Mouse (Mus musculus) left cerebral cortex, postnatal 4 days (tissue): ENCODE results near the gene Ppm1l. TPM values are rescaled to one million over a fixed set of nuclear protein-coding genes. Genes with fewer than 3 reads are reported as not detected.
A peak's percentile ranks its signal among the peaks of the same experiment; 100 is the strongest.
"Not testable (repeated sequence)": the region's sequence is repeated elsewhere in the genome, so short reads cannot be mapped to it uniquely, and the experiment has no call there.

Experiments
- DNase-seq: peaks from one replicate; pipeline ENCODE4 v3.0.0-alpha.2; 2022
- intact Hi-C: fragments of 180-260 bp; cut with DNase I; formaldehyde crosslinking; loops from one replicate; pipeline ENCODE4 v1.15.1; 2025
- total RNA-seq, 2 experiments: library from RNA; stranded (reverse); gene quantifications; 2 replicates each; pipeline ENCODE4 v1.2.3; 2021

The Ppm1l gene
- total RNA-seq, 2 experiments from 2014 or later = 45.9 to 49.2 TPM

DNA sequence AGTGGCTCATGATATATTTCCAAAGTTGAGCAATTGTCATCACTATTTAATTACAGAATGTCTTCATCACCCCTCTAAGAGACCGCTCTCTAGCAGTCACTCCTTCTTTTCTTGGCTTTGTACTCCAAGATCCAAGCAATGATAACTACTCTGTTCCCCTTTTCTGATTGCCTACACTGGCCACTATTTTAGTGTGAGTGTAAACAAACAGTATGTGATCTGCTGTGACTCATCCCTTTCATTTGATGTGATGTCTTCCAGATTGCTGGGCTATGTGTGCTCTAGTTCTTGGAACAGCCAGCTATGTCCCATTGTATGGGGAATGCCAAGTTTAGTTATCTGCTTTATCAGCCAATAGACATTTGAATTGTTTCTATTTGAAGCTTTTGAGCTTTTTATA lies 210.7 kb downstream of the Ppm1l start:
- intact Hi-C loops = no loop called here
- no peak for DNase-seq

DNA sequence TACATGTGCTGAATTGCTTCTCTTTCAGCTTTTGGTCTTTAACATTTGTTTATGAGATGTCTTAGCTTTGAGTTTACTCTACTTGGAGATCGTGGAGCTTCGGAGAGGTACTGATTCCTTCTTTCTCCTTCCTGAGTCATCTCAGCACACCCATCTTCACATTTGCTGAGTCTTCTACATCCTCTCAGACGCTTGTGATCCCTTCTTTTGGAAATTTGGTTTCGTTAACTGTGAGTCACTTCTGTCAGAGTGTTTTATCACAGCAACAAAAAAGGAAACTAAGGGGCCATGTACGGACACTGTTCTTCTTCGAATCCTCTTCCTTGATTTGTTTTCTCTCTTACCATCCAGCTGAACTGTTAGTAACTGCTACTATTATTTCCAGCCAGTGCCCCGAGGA lies 212.9 kb downstream of the Ppm1l start:
- DNase-seq = no peak

DNA sequence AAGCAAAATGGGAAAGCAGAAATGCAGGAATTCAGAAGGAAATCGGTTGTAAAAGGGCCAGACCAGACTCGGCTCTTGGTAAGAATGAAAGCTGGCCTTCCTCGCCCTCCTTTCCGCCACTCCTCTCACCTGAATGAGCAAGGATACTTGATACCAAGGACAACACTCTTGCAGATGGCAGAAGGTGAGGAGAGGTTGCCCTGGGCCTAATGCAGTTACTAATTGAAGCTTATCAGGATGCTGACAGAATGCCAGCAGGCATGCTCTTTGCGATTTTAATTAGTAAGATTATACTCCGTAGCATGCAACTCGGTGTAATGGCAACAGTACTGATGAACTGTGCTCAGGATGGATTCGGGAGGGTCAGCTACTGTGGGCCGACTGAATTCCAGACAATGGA lies 214.8 kb downstream of the Ppm1l start:
- intact Hi-C loops = no loop called here

More for the DNA sequence above, 212.9 kb downstream of the Ppm1l start:
- intact Hi-C loops = no loop called here

DNA sequence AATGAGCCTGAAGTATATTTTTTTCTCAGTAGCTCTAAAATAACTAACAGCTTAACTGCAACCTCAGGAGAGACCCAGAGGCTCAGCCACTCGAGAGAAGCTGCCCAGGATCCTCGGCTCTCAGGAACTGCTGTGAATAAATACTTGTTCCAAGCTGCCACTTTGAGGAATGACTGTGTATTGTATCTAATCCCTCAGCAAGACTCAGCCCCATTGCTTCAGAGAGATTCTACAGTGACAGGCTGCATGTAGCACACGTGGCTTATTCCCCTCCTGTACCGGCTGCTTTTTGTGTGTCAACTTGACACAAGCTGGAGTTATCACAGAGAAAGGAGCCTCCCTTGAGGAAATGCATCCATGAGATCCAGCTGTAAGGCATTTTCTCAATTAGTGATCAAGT lies 216.0 kb downstream of the Ppm1l start:
- DNase-seq = no peak
- intact Hi-C loops = no loop called here

More for the DNA sequence above, 214.8 kb downstream of the Ppm1l start:
- no peak for DNase-seq

DNA sequence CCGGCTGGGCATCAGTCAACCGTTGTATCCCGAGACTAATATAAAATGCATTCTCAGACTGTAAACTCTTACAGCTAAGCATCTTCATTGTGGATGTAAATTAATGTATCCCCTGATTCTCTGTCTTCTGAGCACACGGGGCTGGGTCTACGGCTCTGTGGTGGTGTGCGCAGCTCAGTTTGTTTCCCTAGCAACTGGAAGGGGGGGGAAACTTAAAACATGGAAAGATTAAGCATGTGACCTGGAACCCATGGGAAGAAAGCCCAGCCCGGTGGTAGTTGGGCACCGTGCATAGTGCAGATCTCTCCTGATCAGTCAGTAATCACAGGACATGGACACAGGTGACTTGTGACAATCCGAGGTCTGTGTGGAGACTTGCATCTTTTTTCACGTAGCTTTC lies 218.8 kb downstream of the Ppm1l start:
- intact Hi-C loops = no loop called here
- DNase-seq = no peak

DNA sequence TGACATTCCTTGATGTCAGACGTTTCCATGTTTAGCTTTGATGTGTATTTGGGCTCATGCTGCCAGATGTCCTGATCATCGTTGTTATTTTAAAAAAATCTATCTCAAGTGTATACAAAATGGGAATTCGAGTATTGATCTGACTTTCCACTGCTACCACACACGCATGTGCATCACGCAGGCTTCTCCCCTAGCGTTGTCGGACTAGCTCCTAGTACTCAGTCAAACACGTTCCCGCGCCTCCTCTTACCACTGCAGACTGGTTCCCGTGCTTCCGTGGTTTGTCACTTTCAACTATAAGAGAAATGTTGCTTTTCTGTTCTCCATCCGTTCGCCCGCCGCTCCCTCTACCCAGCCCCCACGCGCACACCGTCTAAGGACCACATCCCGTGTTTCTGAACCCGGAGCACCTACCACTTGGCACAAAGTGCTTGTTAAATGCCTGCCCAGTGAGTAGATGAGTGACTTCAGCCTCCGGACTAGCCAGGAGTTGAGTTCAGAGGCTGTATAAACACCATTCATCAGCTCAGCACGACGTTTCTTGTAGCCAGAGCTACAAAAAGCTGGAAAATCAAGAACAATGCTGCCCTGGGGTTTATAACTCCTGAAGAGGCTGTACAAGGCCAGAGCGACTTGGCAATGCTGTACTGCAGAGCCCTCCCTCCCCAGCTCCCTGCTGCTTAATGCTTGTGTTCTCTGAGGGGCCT lies 219.4 kb downstream of the Ppm1l start:
- peak; percentile 60 for DNase-seq
- intact Hi-C loops = no loop called here

DNA sequence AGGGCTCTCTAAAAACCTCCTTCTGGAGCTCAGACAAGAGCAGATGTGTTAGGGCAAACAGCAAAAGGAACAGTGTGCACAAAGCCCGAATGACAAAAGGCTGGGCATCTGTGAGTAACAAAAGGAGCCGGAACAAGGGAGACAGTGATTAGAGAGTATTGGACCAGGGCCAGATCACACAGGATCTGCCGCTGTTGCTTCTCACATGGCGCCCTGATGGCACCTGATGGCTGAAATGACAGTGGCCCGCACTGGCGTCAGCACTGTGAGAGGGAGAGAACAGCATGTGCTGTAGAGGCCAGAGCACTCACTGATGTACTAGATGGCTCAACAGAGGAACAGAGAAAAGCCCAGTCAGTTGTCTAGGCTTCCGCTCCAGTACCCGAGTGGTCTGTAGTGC lies 226.3 kb downstream of the Ppm1l start:
- peak; percentile 41 for DNase-seq
- intact Hi-C loops = no loop called here

DNA sequence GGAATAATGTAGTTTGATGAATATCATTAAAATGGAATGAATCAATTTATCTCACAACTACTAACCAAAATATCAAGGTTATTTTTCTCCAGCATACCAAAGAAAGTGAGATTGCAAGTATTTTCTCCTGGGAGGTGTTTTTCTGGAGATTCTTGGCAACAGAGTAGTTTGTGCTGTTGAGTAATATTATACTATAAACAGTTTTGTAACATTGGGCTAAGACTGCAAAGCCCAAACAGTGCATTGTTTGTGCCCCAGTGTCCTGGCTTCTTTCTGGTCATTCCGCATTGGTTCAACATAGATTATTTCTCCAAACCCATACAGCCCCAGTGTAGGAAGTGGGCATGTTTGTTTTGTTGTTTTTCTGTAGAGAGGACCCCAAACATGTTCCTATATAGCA lies 227.1 kb downstream of the Ppm1l start:
- intact Hi-C loops = no loop called here

DNA sequence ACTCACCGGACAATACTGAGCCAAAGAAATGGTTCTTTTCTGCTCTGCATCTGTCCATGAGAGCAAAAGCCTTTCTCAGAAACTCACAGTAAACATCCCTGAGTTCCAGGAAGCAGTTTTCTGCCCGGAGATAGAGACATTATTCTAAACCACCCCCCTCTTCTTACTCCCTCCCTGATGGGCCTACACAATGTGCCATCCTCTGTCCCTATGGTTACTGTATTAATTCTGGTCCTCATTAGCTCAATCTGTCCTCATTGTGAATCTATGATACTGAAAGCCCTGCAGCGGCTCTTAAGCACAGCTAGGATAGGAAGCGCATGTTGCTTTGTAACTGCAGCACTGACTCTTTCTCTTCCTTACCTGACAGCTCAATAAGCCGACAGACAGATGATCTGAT lies 228.4 kb downstream of the Ppm1l start:
- DNase-seq = no peak
- intact Hi-C loops = no loop called here

More for the DNA sequence above, 227.1 kb downstream of the Ppm1l start:
- DNase-seq = no peak

DNA sequence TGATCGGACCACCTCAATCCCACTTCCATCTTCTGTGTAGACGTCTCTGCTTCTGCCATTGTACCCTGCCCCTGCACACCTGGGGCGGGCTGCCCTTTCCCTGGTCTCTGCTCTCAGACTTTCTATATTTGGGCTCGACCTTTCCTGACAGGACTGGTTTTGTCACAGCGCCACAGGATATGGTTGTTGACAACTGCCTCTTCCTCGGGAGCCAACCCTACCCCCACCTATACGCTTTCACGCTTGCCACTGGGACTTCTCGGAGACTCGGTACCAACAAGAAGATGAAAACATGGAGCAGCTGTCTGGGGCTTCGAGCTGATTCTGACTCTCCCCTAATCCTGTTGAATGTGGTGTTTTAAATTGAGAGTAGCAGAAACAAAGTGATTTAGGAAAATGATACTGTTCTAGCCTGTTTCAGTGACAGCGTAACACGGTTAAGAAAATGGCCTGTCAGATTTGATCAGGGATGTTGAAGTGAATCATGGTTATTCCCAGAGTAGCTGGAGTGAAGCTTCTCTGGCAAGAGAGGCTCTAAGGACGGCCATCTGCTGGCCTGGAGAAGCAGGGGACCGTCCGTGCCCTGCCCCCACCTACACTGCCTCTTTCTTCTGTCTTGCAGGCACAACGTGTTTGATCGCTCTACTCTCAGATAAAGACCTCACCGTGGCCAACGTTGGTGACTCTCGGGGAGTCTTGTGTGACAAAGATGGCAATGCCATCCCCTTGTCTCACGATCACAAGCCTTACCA lies 232.2 kb downstream of the Ppm1l start:
- intact Hi-C loops = no loop called here

DNA sequence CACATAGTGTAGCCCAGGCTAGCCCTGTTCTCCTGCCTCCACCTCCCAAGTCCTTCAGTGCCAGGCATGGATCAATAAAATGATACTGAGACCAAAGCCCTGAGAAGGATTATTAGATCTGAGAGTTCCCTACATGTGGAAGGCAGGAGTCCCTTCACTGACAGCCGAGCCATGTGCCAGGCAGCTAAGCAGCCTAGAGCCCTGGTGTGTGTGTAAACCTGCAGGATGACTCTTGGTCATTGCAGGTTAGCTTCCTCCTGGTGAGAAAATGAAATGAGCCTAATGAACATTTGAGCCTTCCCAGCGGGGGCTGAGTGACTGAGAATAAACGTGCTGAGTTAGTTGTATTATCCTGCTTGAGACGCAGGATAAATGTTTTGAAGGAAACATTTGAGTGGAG lies 232.9 kb downstream of the Ppm1l start:
- DNase-seq = no peak
- intact Hi-C loops = no loop called here

More for the DNA sequence above, 232.2 kb downstream of the Ppm1l start:
- peak; percentile 73 for DNase-seq

DNA sequence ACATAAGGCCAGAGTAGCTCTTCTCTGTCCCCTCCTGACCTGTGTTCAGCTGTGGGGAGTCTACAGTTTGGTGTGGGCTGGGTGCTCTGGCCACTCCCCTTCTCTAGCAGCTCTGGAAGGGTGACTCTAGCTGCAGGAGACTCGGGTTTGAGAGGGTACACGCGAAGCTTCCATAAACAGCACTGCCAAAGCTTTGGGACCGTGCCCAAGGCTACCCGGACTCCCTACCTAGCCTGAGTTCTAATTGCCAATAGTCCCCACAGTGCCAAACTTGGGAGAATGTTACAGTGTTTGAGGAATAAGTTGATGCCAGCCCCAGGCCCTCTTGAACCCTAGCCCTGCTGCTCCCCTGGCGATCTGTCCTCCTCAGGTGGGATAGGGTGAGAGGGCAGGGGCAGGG lies 238.8 kb downstream of the Ppm1l start:
- peak; percentile 43 for DNase-seq
- intact Hi-C loops = no loop called here

DNA sequence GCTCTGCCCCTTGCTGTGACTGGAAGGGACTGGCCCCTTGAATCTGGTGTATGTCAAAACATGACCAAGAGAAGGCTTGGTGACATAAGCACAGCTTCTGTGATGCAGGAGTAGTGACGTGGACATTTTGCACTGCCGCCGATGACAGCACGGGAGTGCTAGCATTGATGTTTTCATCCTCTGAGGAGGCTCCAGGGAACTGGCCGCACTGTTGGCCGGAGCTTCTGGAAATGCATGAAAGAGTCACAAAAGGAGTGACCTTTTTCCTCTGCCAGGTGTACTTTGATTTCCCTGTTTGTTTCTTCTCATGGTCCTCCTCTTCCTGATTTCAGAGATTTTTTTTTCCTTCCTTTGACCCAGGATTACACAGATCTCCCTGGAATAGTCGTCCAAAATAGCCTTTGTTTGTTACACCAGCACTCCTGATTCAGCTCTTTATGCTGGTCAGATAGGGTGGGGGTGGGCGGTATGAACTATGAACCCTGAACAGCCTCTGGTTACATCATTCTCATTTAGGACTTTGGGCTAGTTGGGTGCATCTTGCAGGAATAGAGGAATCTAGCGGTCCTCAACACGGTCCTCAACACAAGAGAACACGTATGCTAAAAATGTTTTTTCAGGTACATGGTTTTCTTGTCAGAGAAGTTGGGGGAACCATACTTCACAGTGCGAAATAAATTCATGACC lies 239.6 kb downstream of the Ppm1l start:
- intact Hi-C loops = no loop called here
- DNase-seq = no peak

DNA sequence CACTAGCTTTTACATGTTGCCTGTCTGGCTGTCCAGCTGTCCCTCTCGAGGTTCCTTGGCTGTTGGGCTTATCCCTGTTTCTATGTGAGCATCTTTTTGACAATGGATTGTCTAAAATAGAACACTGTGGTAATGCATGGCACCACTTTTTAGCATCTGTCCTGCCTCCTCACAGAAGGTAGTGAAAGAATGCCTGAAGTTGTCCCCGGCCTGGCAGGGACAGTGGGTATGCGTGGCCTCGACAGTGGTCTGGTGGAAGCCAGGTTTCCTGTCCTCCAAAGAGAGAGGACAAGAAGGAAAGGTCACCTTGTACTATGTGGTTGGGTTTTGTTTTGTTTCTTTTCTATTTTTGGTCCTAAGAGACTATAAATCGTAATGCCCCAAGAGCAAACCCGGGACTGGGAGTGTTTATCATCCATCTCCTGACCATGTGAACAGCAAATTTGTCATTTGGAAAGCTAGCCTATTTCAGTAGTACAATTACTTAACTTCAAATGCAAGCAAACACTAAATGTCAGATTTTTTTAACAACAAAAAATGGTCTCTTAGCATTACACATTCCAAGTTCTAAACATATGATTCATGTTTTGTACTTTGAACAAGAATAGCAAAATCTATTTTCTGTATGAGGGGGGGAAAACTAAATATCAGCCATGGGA lies 242.8 kb downstream of the Ppm1l start:
- DNase-seq = no peak
- intact Hi-C loops = no loop called here

DNA sequence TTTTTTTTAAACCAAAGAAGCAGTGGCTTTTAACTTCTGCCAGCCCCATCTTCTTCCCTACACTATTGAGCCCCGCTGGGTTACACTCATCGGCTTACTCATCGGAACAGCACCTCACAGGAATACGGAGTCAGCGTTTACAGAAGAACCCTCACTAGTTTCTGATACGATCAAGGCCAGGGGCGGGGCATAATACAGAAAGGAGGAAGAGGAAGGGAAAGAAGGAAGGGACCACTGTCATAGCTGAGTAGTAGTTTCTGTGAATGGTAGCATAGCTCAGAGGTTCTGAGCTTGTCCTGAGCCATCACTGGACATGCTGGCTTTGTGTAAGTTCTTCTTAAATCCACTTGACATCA lies 243.3 kb downstream of the Ppm1l start:
- no peak for DNase-seq
- intact Hi-C loops = no loop called here

DNA sequence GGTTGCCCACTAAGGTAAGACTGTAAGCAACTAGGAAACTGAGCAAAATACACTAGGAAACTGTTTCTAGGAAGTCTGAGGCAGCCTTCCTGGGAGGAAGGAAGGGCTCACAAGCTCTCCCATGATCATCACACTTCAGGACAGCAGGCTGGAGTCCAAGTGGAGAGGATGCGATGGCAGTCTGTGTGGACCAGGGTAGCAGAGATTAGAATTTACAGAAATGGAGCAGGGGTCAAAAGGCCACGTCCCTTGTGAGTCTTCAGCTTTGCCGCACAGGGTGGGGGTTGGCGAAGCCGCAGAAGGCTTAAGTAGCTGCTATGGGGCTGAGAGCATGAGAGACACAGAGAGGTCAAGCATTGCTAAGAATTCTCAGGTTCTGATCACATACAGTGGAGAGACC lies 245.0 kb downstream of the Ppm1l start:
- no peak for DNase-seq
- intact Hi-C loops = no loop called here

DNA sequence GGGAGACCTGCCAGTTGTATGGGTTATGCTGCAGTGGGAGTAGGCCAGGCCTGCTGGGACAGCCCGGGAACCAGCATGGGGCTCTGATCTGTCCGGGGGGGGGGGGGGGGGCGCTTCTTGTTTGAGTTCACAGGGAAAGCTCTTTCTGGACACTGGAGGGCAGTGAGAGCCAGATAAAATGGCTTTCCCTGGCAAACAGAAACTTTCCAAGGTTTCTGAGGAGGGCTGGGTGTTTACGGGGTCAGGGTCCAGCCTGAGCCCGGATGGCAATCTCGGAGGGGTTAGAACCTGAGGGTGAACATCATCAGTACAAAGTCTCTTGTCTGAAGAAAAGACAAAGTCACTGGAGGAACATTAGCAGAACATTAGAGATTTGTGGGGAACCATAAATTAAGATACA lies 246.7 kb downstream of the Ppm1l start:
- DNase-seq = no peak
- intact Hi-C loops = no loop called here

DNA sequence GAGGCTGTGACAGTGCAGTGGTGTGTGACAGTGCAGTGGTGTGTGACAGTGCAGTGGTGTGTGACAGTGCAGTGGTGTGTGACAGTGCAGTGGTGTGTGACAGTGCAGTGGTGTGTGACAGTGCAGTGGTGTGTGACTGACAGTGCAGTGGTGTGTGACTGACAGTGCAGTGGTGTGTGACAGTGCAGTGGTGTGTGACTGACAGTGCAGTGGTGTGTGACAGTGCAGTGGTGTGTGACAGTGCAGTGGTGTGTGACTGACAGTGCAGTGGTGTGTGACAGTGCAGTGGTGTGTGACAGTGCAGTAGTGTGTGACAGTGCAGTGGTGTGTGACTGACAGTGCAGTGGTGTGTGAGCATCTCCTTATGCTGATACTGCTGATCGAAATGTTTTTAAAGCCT lies 248.9 kb downstream of the Ppm1l start:
- DNase-seq, intact Hi-C loops: not testable (repeated sequence)

DNA sequence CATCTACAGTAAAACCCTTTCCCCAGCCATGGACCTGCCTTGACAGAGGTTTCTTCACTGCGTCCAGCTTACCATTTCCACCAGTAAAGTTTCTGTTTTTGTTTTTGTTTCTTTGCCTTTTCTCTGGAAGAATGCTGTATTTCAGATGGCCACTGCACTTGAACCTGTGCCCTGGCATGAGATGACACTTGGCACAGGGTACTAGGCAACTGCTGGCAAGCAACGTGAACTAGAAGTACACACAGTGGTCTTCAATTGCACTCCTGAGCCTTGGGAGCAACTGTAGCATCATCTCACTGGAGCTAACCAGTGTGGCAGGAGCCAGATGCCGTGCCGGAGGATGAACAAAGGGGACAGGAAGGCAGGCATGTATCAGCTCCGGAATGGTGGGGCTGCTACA lies 255.9 kb downstream of the Ppm1l start:
- intact Hi-C loops = no loop called here
- peak; percentile 12 for DNase-seq

DNA sequence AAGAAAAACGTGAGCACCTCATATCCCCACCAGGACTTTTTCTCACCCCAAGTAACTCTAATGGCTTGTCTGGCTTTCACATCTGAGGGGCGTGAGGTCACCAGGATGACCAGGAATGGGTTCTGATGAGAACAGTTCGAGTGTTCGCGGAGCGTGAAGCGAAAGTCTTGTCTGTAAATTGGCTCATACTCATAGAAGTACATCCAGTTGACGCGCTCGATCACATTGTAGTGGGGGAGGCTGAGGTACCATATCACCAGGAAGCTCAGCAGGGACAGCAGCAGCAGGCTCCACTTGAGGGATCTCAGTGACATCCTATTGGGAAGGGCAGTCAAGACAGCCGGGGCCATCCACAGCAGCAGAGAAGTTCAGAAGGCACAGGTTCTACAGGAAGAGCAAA lies 258.9 kb downstream of the Ppm1l start:
- DNase-seq = no peak
- intact Hi-C loops = no loop called here

DNA sequence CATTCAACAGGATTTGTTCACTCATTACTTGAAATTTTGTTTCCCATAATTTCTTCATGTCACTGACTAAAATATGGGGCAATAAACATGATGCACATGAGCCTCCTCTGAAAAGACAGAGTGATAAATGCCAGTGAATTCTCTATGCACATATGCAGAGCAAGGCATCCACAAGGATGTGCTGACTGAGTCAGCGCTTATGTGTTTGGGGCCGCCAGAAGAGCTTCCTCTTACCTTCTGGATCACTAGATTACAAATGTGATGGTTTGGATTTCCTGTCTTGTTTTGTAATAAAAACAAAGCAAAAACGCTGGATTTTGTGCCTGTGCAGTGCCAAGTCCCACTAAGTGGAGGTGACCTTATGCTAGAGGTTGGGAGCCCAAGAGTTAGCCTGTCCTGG lies 260.1 kb downstream of the Ppm1l start:
- no peak for DNase-seq
- intact Hi-C loops = no loop called here
